Mouse (Mus musculus) embryonic facial prominence, embryonic 14.5 days (tissue): ENCODE measurements at regions not wholly inside any gene's neighbourhood (a gene's known extent, or its start where the extent isn't known, plus 50 kb on each side); places are given as distances from the start of the nearest gene placed in this dataset.
"Not testable (repeated sequence)": the region's sequence is repeated elsewhere in the genome, so short reads cannot be mapped to it uniquely, and the experiment has no call there.

Experiments
- ATAC-seq: fragments of 200-750 bp; cut with Nextera tagmentation; 2 replicates; pipeline ENCODE4 v1.8.0; 2017; ENCODE audit warnings: low read depth, moderate number of reproducible peaks, moderate TSS enrichment
- DNase-seq: peaks from one replicate; pipeline ENCODE4 v3.0.0-alpha.2; 2015; ENCODE audit warnings: low spot score
- H3K27ac ChIP-seq: fragments of 300-500 bp; sonication (generic); replicated peaks from 2 replicates; pipeline ENCODE4 v1.5.1; 2014; ENCODE audit warnings: low read depth, mild to moderate bottlenecking, low read length, moderate library complexity
- H3K27me3 ChIP-seq: fragments of 300-500 bp; sonication (generic); replicated peaks from 2 replicates; pipeline ENCODE4 v1.6.1; 2014; ENCODE audit warnings: low read length; ENCODE audit not compliant: control insufficient read depth, insufficient read depth
- H3K36me3 ChIP-seq: fragments of 300-500 bp; sonication (generic); 2 replicates; pipeline ENCODE4 v1.6.1; 2014; ENCODE audit warnings: low read length, mixed read lengths; ENCODE audit not compliant: control insufficient read depth, insufficient read depth
- H3K4me1 ChIP-seq: fragments of 300-500 bp; sonication (generic); 2 replicates; pipeline ENCODE4 v1.6.1; 2014; ENCODE audit warnings: antibody characterized with exemption, low read length; ENCODE audit not compliant: control insufficient read depth, insufficient read depth
- H3K4me2 ChIP-seq: fragments of 300-500 bp; sonication (generic); 2 replicates; pipeline ENCODE4 v1.6.1; 2014; ENCODE audit warnings: low read depth, mild to moderate bottlenecking, low read length, moderate library complexity, mixed read lengths
- H3K4me3 ChIP-seq: fragments of 300-500 bp; sonication (generic); 2 replicates; pipeline ENCODE4 v1.5.1; 2014; ENCODE audit warnings: low read depth, mild to moderate bottlenecking, low read length
- H3K9ac ChIP-seq: fragments of 300-500 bp; sonication (generic); 2 replicates; pipeline ENCODE4 v1.6.1; 2014; ENCODE audit warnings: low read depth, mild to moderate bottlenecking, low read length, moderate library complexity, mixed read lengths
- H3K9me3 ChIP-seq: fragments of 300-500 bp; sonication (generic); 2 replicates; pipeline ENCODE4 v1.6.1; 2016; ENCODE audit warnings: low read length; ENCODE audit not compliant: control insufficient read depth
- WGBS: fragments of 180-500 bp; shearing (Covaris S2); extraction: QIAGEN DNeasy Blood & Tissue Kit; methylation state at CpG from one replicate; pipeline ENCODE4 v1.1.7; 2014; 5-methylcytosine and 5-hydroxymethylcytosine counted together

GRCm38 (mm10) chr7:139323026-139323425, 65.9 kb upstream of the Inpp5a start:
- H3K27me3 ChIP-seq = no peaks in the 10 kb centered on the region
- ATAC-seq (no peak), DNase-seq (no peak)
- no peak overlapping the region for H3K4me2 ChIP-seq
- no peak overlapping the region for H3K4me3 ChIP-seq
- peaks cover 21% of the 10 kb centered on the region for H3K4me1 ChIP-seq
- H3K9me3 ChIP-seq = no peaks in the 10 kb centered on the region
- H3K36me3 ChIP-seq = no peaks in the 10 kb centered on the region
- H3K9ac ChIP-seq = no peak overlapping the region
- no peak overlapping the region for H3K27ac ChIP-seq
- 83% methylated on average over 16 of the region's 19 CpGs for WGBS

GRCm38 (mm10) chr7:139327030-139327429, 61.9 kb upstream of the Inpp5a start:
- Histone ChIP-seq H3K27ac (peak overlapping the region; percentile 44; the same call in 1 of the 2 replicates), H3K9me3 (no peaks in the 10 kb centered on the region), H3K27me3 (no peaks in the 10 kb centered on the region), H3K4me2 (no peak overlapping the region), H3K9ac (no peak overlapping the region), H3K4me3 (no peak overlapping the region), H3K4me1 (peaks cover 8% of the 10 kb centered on the region; the same call in 1 of the 2 replicates), H3K36me3 (no peaks in the 10 kb centered on the region)
- DNase-seq (peak; percentile 68), ATAC-seq (peak; percentile 67; the same call in 1 of the 2 replicates)
- WGBS = 70% methylated on average over 1 of the region's 1 CpGs

- H3K4me1 ChIP-seq = no peaks in the 10 kb centered on the region
- H3K36me3 ChIP-seq = no peaks in the 10 kb centered on the region
- no peak for DNase-seq
- H3K4me2 ChIP-seq = no peak overlapping the region
- H3K4me3 ChIP-seq = no peak overlapping the region
- H3K27me3 ChIP-seq = no peaks in the 10 kb centered on the region
- no peak overlapping the region for H3K9ac ChIP-seq
- H3K27ac ChIP-seq = no peak overlapping the region
- H3K9me3 ChIP-seq = no peaks in the 10 kb centered on the region
- no peak for ATAC-seq
- 63% methylated on average over 6 of the region's 6 CpGs for WGBS
These were observed 56.1 kb upstream of the Inpp5a start for GRCm38 (mm10) chr7:139332791-139333190.

- WGBS = 82% methylated on average over 2 of the region's 2 CpGs
- H3K4me2 ChIP-seq, DNase-seq, H3K4me1 ChIP-seq, H3K27me3 ChIP-seq, H3K9me3 ChIP-seq, H3K27ac ChIP-seq, ATAC-seq, H3K36me3 ChIP-seq, H3K9ac ChIP-seq, H3K4me3 ChIP-seq: not testable (repeated sequence)
These were observed 50.9 kb upstream of the Inpp5a start for GRCm38 (mm10) chr7:139337998-139338397.
